Mouse (Mus musculus) bone marrow macrophage, adult 2 months (primary cell): ENCODE results near the gene Bcam.

Experiments used
- CTCF ChIP-seq: IDR thresholded peaks from 2 replicates; pipeline ENCODE4 v1.5.1; 2012; ENCODE audit warnings: low read depth, mild to moderate bottlenecking, low read length, moderate library complexity
- POLR2A ChIP-seq: IDR thresholded peaks from 2 replicates; pipeline ENCODE4 v1.6.1; 2012; ENCODE audit warnings: mild to moderate bottlenecking, low read depth, low read length, borderline replicate concordance

- TF ChIP-seq POLR2A (no peak), CTCF (no peak)
Observed at GRCm38 (mm10) chr7:19769001-19769400, 1.8 kb downstream of the Bcam start.
